Mouse (Mus musculus) heart, postnatal 0 days (tissue): Measurements from ENCODE around the gene Peli2.

Experiments
- CTCF ChIP-seq: IDR thresholded peaks from 2 replicates; pipeline ENCODE4 v1.5.1; 2016; ENCODE audit warnings: antibody characterized with exemption, control low read depth, low read depth
- EP300 ChIP-seq: IDR thresholded peaks from 2 replicates; pipeline ENCODE4 v1.6.1; 2016; ENCODE audit warnings: antibody characterized with exemption, low read depth

GRCm38 (mm10) chr14:48222051-48222450 is 101.4 kb downstream of the Peli2 start:
- TF ChIP-seq CTCF (no peak), EP300 (no peak)
